Mouse (Mus musculus): ENCODE data around the gene Klhl32. TPM values are rescaled to one million over a fixed set of nuclear protein-coding genes. Genes with fewer than 3 reads are reported as not detected.

The Klhl32 gene
- polyA plus RNA-seq, 1 experiment = 0.13 TPM

- Histone ChIP-seq H3K4me3 (ENCODE audit: extremely low read depth, insufficient read depth, insufficient read length) (no peak overlapping the region), H3K27me3 (ENCODE audit: control insufficient read depth, insufficient read depth, low read length) (no peaks in the 10 kb centered on the region), H3K4me1 (ENCODE audit: control insufficient read depth, insufficient read depth, insufficient read length) (no peaks in the 10 kb centered on the region), H3K36me3 (ENCODE audit: control insufficient read depth, insufficient read depth, low read length) (no peaks in the 10 kb centered on the region), H3K27ac (ENCODE audit: insufficient read depth, low read length) (no peak overlapping the region)
- WGBS = 61% methylated on average over 7 of the region's 7 CpGs
- no peak for TF ChIP-seq CTCF (IDR thresholded peaks at IDR 0.05; ENCODE audit: extremely low read depth, insufficient read depth, insufficient read length, insufficient replicate concordance)
- no peak for DNase-seq (ENCODE audit: low read depth in 1 of 2, low spot score in 2 of 2)
Measured at GRCm38 (mm10) chr4:24785757-24786532, 65.0 kb downstream of the Klhl32 start.

GRCm38 (mm10) chr4:24765919-24766318, 85.0 kb downstream of the Klhl32 start:
- no peak overlapping the region for H3K27ac ChIP-seq (ENCODE audit: insufficient read depth, low read length)
- WGBS = 78% methylated on average over 2 of the region's 2 CpGs
- no peak overlapping the region for H3K4me3 ChIP-seq (ENCODE audit: extremely low read depth, insufficient read depth, insufficient read length)
- TF ChIP-seq POLR2A (IDR thresholded peaks at IDR 0.05; ENCODE audit: low read depth, low read length) (no peak), CTCF (IDR thresholded peaks at IDR 0.05; ENCODE audit: extremely low read depth, insufficient read depth, insufficient read length, insufficient replicate concordance) (no peak)
- no peak for DNase-seq (ENCODE audit: low read depth in 1 of 2, low spot score in 2 of 2)
- no peaks in the 10 kb centered on the region for H3K4me1 ChIP-seq (ENCODE audit: control insufficient read depth, insufficient read depth, insufficient read length)
- H3K36me3 ChIP-seq (ENCODE audit: control insufficient read depth, insufficient read depth, low read length) = no peaks in the 10 kb centered on the region
- no peaks in the 10 kb centered on the region for H3K27me3 ChIP-seq (ENCODE audit: control insufficient read depth, insufficient read depth, low read length)

GRCm38 (mm10) chr4:24765469-24765868, 85.5 kb downstream of the Klhl32 start:
- H3K4me1 ChIP-seq (ENCODE audit: control insufficient read depth, insufficient read depth, insufficient read length) = no peaks in the 10 kb centered on the region
- TF ChIP-seq CTCF (IDR thresholded peaks at IDR 0.05; ENCODE audit: extremely low read depth, insufficient read depth, insufficient read length, insufficient replicate concordance) (no peak), POLR2A (IDR thresholded peaks at IDR 0.05; ENCODE audit: low read depth, low read length) (no peak)
- DNase-seq (ENCODE audit: low read depth in 1 of 2, low spot score in 2 of 2) = no peak
- H3K4me3 ChIP-seq (ENCODE audit: extremely low read depth, insufficient read depth, insufficient read length) = no peak overlapping the region
- H3K27ac ChIP-seq (ENCODE audit: insufficient read depth, low read length) = no peak overlapping the region
- no peaks in the 10 kb centered on the region for H3K36me3 ChIP-seq (ENCODE audit: control insufficient read depth, insufficient read depth, low read length)
- H3K27me3 ChIP-seq (ENCODE audit: control insufficient read depth, insufficient read depth, low read length) = no peaks in the 10 kb centered on the region
- 76% methylated on average over 3 of the region's 3 CpGs for WGBS

GRCm38 (mm10) chr4:24764558-24764957, 86.4 kb downstream of the Klhl32 start:
- no peak for TF ChIP-seq CTCF (IDR thresholded peaks at IDR 0.05; ENCODE audit: extremely low read depth, insufficient read depth, insufficient read length, insufficient replicate concordance)
- no peak for TF ChIP-seq POLR2A (IDR thresholded peaks at IDR 0.05; ENCODE audit: low read depth, low read length)
- Histone ChIP-seq H3K27ac (ENCODE audit: insufficient read depth, low read length) (no peak overlapping the region), H3K36me3 (ENCODE audit: control insufficient read depth, insufficient read depth, low read length) (no peaks in the 10 kb centered on the region), H3K4me3 (ENCODE audit: extremely low read depth, insufficient read depth, insufficient read length) (no peak overlapping the region), H3K27me3 (ENCODE audit: control insufficient read depth, insufficient read depth, low read length) (no peaks in the 10 kb centered on the region), H3K4me1 (ENCODE audit: control insufficient read depth, insufficient read depth, insufficient read length) (no peaks in the 10 kb centered on the region)
- no peak for DNase-seq (ENCODE audit: low read depth in 1 of 2, low spot score in 2 of 2)
- WGBS = 83% methylated on average over 2 of the region's 2 CpGs

GRCm38 (mm10) chr4:24763451-24763850, 87.5 kb downstream of the Klhl32 start:
- Histone ChIP-seq H3K36me3 (ENCODE audit: control insufficient read depth, insufficient read depth, low read length) (no peaks in the 10 kb centered on the region), H3K27me3 (ENCODE audit: control insufficient read depth, insufficient read depth, low read length) (no peaks in the 10 kb centered on the region), H3K4me1 (ENCODE audit: control insufficient read depth, insufficient read depth, insufficient read length) (no peaks in the 10 kb centered on the region), H3K4me3 (ENCODE audit: extremely low read depth, insufficient read depth, insufficient read length) (no peak overlapping the region), H3K27ac (ENCODE audit: insufficient read depth, low read length) (no peak overlapping the region)
- no peak for DNase-seq (ENCODE audit: low read depth in 1 of 2, low spot score in 2 of 2)
- TF ChIP-seq POLR2A (IDR thresholded peaks at IDR 0.05; ENCODE audit: low read depth, low read length) (no peak), CTCF (IDR thresholded peaks at IDR 0.05; ENCODE audit: extremely low read depth, insufficient read depth, insufficient read length, insufficient replicate concordance) (no peak)
- 83% methylated on average over 4 of the region's 4 CpGs for WGBS

- no peak for DNase-seq (ENCODE audit: low read depth in 1 of 2, low spot score in 2 of 2)
- Histone ChIP-seq H3K27me3 (ENCODE audit: control insufficient read depth, insufficient read depth, low read length) (no peaks in the 10 kb centered on the region), H3K4me1 (ENCODE audit: control insufficient read depth, insufficient read depth, insufficient read length) (no peaks in the 10 kb centered on the region), H3K4me3 (ENCODE audit: extremely low read depth, insufficient read depth, insufficient read length) (no peak overlapping the region), H3K36me3 (ENCODE audit: control insufficient read depth, insufficient read depth, low read length) (no peaks in the 10 kb centered on the region), H3K27ac (ENCODE audit: insufficient read depth, low read length) (no peak overlapping the region)
- TF ChIP-seq CTCF (IDR thresholded peaks at IDR 0.05; ENCODE audit: extremely low read depth, insufficient read depth, insufficient read length, insufficient replicate concordance) (no peak), POLR2A (IDR thresholded peaks at IDR 0.05; ENCODE audit: low read depth, low read length) (no peak)
- 97% methylated on average over 1 of the region's 1 CpGs for WGBS
Measured at GRCm38 (mm10) chr4:24758954-24759353, 92.0 kb downstream of the Klhl32 start.

GRCm38 (mm10) chr4:24752517-24753208, 98.3 kb downstream of the Klhl32 start:
- TF ChIP-seq CTCF (IDR thresholded peaks at IDR 0.05; ENCODE audit: extremely low read depth, insufficient read depth, insufficient read length, insufficient replicate concordance) (no peak), POLR2A (IDR thresholded peaks at IDR 0.05; ENCODE audit: low read depth, low read length) (no peak)
- Histone ChIP-seq H3K27me3 (ENCODE audit: control insufficient read depth, insufficient read depth, low read length) (no peaks in the 10 kb centered on the region), H3K36me3 (ENCODE audit: control insufficient read depth, insufficient read depth, low read length) (no peaks in the 10 kb centered on the region), H3K4me3 (ENCODE audit: extremely low read depth, insufficient read depth, insufficient read length) (no peak overlapping the region), H3K4me1 (ENCODE audit: control insufficient read depth, insufficient read depth, insufficient read length) (no peaks in the 10 kb centered on the region), H3K27ac (ENCODE audit: insufficient read depth, low read length) (no peak overlapping the region)
- 84% methylated on average over 8 of the region's 8 CpGs for WGBS
- DNase-seq (ENCODE audit: low read depth in 1 of 2, low spot score in 2 of 2) = no peak

Measured in spleen, adult 2 months (tissue).